Mouse (Mus musculus): ENCODE measurements at regions not wholly inside any gene's neighbourhood (a gene's known extent, or its start where the extent isn't known, plus 50 kb on each side); places are given as distances from the start of the nearest gene placed in this dataset.

GRCm38 (mm10) chr2:70914372-70914771, 88.8 kb upstream of the Tlk1 start:
- Histone ChIP-seq H3K4me1 (ENCODE audit: insufficient read depth, low read depth, low read length) (no peaks in the 10 kb centered on the region), H3K9me3 (ENCODE audit: low read length) (no peaks in the 10 kb centered on the region), H3K27me3 (replicated peaks; ENCODE audit: insufficient read depth, low read length) (no peaks in the 10 kb centered on the region), H3K4me3 (ENCODE audit: low read depth, low read length) (no peak overlapping the region), H3K36me3 (ENCODE audit: insufficient read depth, low read length) (no peaks in the 10 kb centered on the region), H3K4me2 (replicated peaks; ENCODE audit: low read depth, low read length) (no peak overlapping the region), H3K9ac (replicated peaks; ENCODE audit: low read depth) (no peak overlapping the region), H3K27ac (ENCODE audit: low read length) (no peak overlapping the region)
- DNase-seq (ENCODE audit: low spot score) (no peak), ATAC-seq (no peak)
- WGBS: 80% methylated on average over 7 of the region's 7 CpGs
- TF ChIP-seq EP300 (IDR thresholded peaks at IDR 0.05) (no peak), CTCF (IDR thresholded peaks at IDR 0.05) (no peak)

GRCm38 (mm10) chr2:70909401-70909800, 83.9 kb upstream of the Tlk1 start:
- no peaks in the 10 kb centered on the region for H3K27me3 ChIP-seq (replicated peaks; ENCODE audit: insufficient read depth, low read length)
- no peaks in the 10 kb centered on the region for H3K9me3 ChIP-seq (ENCODE audit: low read length)
- ATAC-seq (peak; percentile 12; the same call in 1 of the 2 replicates), DNase-seq (ENCODE audit: low spot score) (peak; percentile 25)
- H3K36me3 ChIP-seq (ENCODE audit: insufficient read depth, low read length): no peaks in the 10 kb centered on the region
- 61% methylated on average over 1 of the region's 1 CpGs for WGBS
- no peak overlapping the region for H3K4me3 ChIP-seq (ENCODE audit: low read depth, low read length)
- no peak overlapping the region for H3K4me2 ChIP-seq (replicated peaks; ENCODE audit: low read depth, low read length)
- TF ChIP-seq CTCF (IDR thresholded peaks at IDR 0.05): no peak
- H3K9ac ChIP-seq (replicated peaks; ENCODE audit: low read depth): no peak overlapping the region
- no peaks in the 10 kb centered on the region for H3K4me1 ChIP-seq (ENCODE audit: insufficient read depth, low read depth, low read length)
- H3K27ac ChIP-seq (ENCODE audit: low read length): no peak overlapping the region

- no peak overlapping the region for H3K4me2 ChIP-seq (replicated peaks; ENCODE audit: low read depth, low read length)
- no peaks in the 10 kb centered on the region for H3K4me1 ChIP-seq (ENCODE audit: insufficient read depth, low read depth, low read length)
- H3K27ac ChIP-seq (ENCODE audit: low read length): no peak overlapping the region
- H3K9me3 ChIP-seq (ENCODE audit: low read length): no peaks in the 10 kb centered on the region
- no peak overlapping the region for H3K4me3 ChIP-seq (ENCODE audit: low read depth, low read length)
- WGBS: 72% methylated on average over 1 of the region's 1 CpGs
- ATAC-seq (peak; percentile 59), DNase-seq (ENCODE audit: low spot score) (no peak)
- H3K36me3 ChIP-seq (ENCODE audit: insufficient read depth, low read length): no peaks in the 10 kb centered on the region
- TF ChIP-seq EP300 (IDR thresholded peaks at IDR 0.05) (peak; percentile 82), CTCF (IDR thresholded peaks at IDR 0.05) (no peak)
- H3K27me3 ChIP-seq (replicated peaks; ENCODE audit: insufficient read depth, low read length): no peaks in the 10 kb centered on the region
- H3K9ac ChIP-seq (replicated peaks; ENCODE audit: low read depth): no peak overlapping the region
These were observed 83.1 kb upstream of the Tlk1 start for GRCm38 (mm10) chr2:70908579-70908978.

DNA sequence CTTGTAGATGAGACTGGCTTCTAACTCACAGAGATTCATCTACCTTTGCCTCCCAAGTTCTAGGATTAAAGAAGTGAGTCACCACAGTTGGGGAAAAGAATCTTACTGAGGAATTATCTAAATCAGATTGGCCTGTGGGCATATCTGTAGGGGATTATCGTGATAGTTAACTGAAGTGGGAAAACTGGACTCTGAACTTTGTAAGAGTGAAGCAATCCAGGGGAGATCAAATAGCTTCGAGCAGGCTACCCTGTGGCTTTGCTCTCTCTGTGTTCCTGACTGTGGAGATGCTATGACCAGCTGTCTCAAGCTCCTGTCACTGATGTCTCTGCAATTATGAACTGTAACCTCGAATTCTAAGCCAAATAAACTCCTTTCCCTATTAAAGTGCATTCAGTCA, 80.7 kb upstream of the Tlk1 start:
- ATAC-seq: no peak
- H3K4me3 ChIP-seq (ENCODE audit: low read depth, low read length): no peak overlapping the region
- H3K9ac ChIP-seq (replicated peaks; ENCODE audit: low read depth): no peak overlapping the region
- no peaks in the 10 kb centered on the region for H3K27me3 ChIP-seq (replicated peaks; ENCODE audit: insufficient read depth, low read length)
- no peak for DNase-seq (ENCODE audit: low spot score)
- 50% methylated on average over 3 of the region's 3 CpGs for WGBS
- no peak for TF ChIP-seq CTCF (IDR thresholded peaks at IDR 0.05)
- TF ChIP-seq EP300 (IDR thresholded peaks at IDR 0.05): no peak
- H3K4me1 ChIP-seq (ENCODE audit: insufficient read depth, low read depth, low read length): no peaks in the 10 kb centered on the region; the same call in 1 of the 2 replicates
- no peaks in the 10 kb centered on the region for H3K9me3 ChIP-seq (ENCODE audit: low read length)
- H3K36me3 ChIP-seq (ENCODE audit: insufficient read depth, low read length): no peaks in the 10 kb centered on the region
- no peak overlapping the region for H3K4me2 ChIP-seq (replicated peaks; ENCODE audit: low read depth, low read length)
- H3K27ac ChIP-seq (ENCODE audit: low read length): no peak overlapping the region

- Histone ChIP-seq H3K4me1 (ENCODE audit: insufficient read depth, low read depth, low read length) (no peaks in the 10 kb centered on the region; the same call in 1 of the 2 replicates), H3K27ac (ENCODE audit: low read length) (no peak overlapping the region), H3K4me2 (replicated peaks; ENCODE audit: low read depth, low read length) (no peak overlapping the region), H3K36me3 (ENCODE audit: insufficient read depth, low read length) (no peaks in the 10 kb centered on the region), H3K9me3 (ENCODE audit: low read length) (no peaks in the 10 kb centered on the region), H3K9ac (replicated peaks; ENCODE audit: low read depth) (no peak overlapping the region), H3K27me3 (replicated peaks; ENCODE audit: insufficient read depth, low read length) (no peaks in the 10 kb centered on the region), H3K4me3 (ENCODE audit: low read depth, low read length) (no peak overlapping the region)
- ATAC-seq (no peak), DNase-seq (ENCODE audit: low spot score) (no peak)
- WGBS: 94% methylated on average over 5 of the region's 5 CpGs
- TF ChIP-seq CTCF (IDR thresholded peaks at IDR 0.05) (no peak), EP300 (IDR thresholded peaks at IDR 0.05) (no peak)
These were observed 78.9 kb upstream of the Tlk1 start for GRCm38 (mm10) chr2:70904429-70904828.

- Histone ChIP-seq H3K4me1 (ENCODE audit: insufficient read depth, low read depth, low read length) (no peaks in the 10 kb centered on the region; the same call in 1 of the 2 replicates), H3K4me2 (replicated peaks; ENCODE audit: low read depth, low read length) (no peak overlapping the region), H3K36me3 (ENCODE audit: insufficient read depth, low read length) (no peaks in the 10 kb centered on the region), H3K9me3 (ENCODE audit: low read length) (no peaks in the 10 kb centered on the region), H3K9ac (replicated peaks; ENCODE audit: low read depth) (no peak overlapping the region), H3K27ac (ENCODE audit: low read length) (no peak overlapping the region), H3K4me3 (ENCODE audit: low read depth, low read length) (no peak overlapping the region), H3K27me3 (replicated peaks; ENCODE audit: insufficient read depth, low read length) (no peaks in the 10 kb centered on the region)
- DNase-seq (ENCODE audit: low spot score): no peak
- no peak for TF ChIP-seq CTCF (IDR thresholded peaks at IDR 0.05)
- TF ChIP-seq EP300 (IDR thresholded peaks at IDR 0.05): no peak
- ATAC-seq: no peak
- WGBS: 83% methylated on average over 3 of the region's 3 CpGs
These were observed 76.7 kb upstream of the Tlk1 start for GRCm38 (mm10) chr2:70902196-70902595.

GRCm38 (mm10) chr2:70901479-70901878, 76.0 kb upstream of the Tlk1 start:
- Histone ChIP-seq H3K27ac (ENCODE audit: low read length) (no peak overlapping the region), H3K4me2 (replicated peaks; ENCODE audit: low read depth, low read length) (peak overlapping the region; percentile 44), H3K9ac (replicated peaks; ENCODE audit: low read depth) (no peak overlapping the region), H3K27me3 (replicated peaks; ENCODE audit: insufficient read depth, low read length) (no peaks in the 10 kb centered on the region), H3K36me3 (ENCODE audit: insufficient read depth, low read length) (no peaks in the 10 kb centered on the region), H3K4me1 (ENCODE audit: insufficient read depth, low read depth, low read length) (no peaks in the 10 kb centered on the region; the same call in 1 of the 2 replicates), H3K9me3 (ENCODE audit: low read length) (no peaks in the 10 kb centered on the region), H3K4me3 (ENCODE audit: low read depth, low read length) (no peak overlapping the region)
- 27% methylated on average over 14 of the region's 14 CpGs for WGBS
- TF ChIP-seq EP300 (IDR thresholded peaks at IDR 0.05): no peak
- TF ChIP-seq CTCF (IDR thresholded peaks at IDR 0.05): no peak
- ATAC-seq (peak; percentile 30; the same call in 1 of the 2 replicates), DNase-seq (ENCODE audit: low spot score) (no peak)

All from lung, postnatal 0 days (tissue).